In genomic region chr9:59458997-59459510, GRCm38 (mm10) we compare ENCODE assay signal across 10 mouse cellular contexts. TPM values are rescaled to one million over a fixed set of nuclear protein-coding genes. Genes with fewer than 3 reads are reported as not detected.
A peak's percentile ranks its signal among the peaks of the same experiment; 100 is the strongest.
DNase-seq lines count a peak whose midpoint lies in the region; ATAC-seq lines count a peak whose summit lies in the region.
"Had no signal": no experiment of that assay in that cellular context is flagged by ENCODE, and none has a peak within 500 bp of the region (broad histone marks: within the 10 kb centered on the region; RNA-seq: fewer than 3 reads in every experiment).

No protein-coding gene starts in this region.

- H3K36me3 ChIP-seq in kidney, embryonic 16.5 days (ENCODE audit: insufficient read depth, low read length): no peaks in the 10 kb centered on the region

- H3K27ac ChIP-seq in kidney, embryonic 16.5 days (ENCODE audit: low read length): no peak overlapping the region

- WGBS in kidney, embryonic 16.5 days: 61% methylated on average over 4 of the region's 4 CpGs

- H3K4me2 ChIP-seq in kidney, embryonic 16.5 days (replicated peaks; ENCODE audit: low read depth, low read length): no peak overlapping the region
- H3K4me2 ChIP-seq: lung, embryonic 14.5 days had no signal

- H3K9me3 ChIP-seq in kidney, embryonic 16.5 days (ENCODE audit: low read length): no peaks in the 10 kb centered on the region

- H3K4me3 ChIP-seq in kidney, embryonic 16.5 days (ENCODE audit: low read length): no peak overlapping the region

- no peak overlapping the region for H3K9ac ChIP-seq in kidney, embryonic 16.5 days (replicated peaks; ENCODE audit: low read length)
- H3K9ac ChIP-seq: lung, embryonic 14.5 days had no signal

- no peak for ATAC-seq in kidney, embryonic 16.5 days (ENCODE audit: low FRiP score, low TSS enrichment)
- no peak for ATAC-seq in erythroblast, adult 5-6 weeks (replicated peaks; ENCODE audit: low FRiP score, poor library complexity, severe bottlenecking)
- ATAC-seq: Patski had no signal

- H3K4me1 ChIP-seq in kidney, embryonic 16.5 days (ENCODE audit: insufficient read depth, low read length): peaks cover 6% of the 10 kb centered on the region; the same call in 1 of the 2 replicates

- H3K27me3 ChIP-seq in kidney, embryonic 16.5 days (ENCODE audit: insufficient read depth, low read length): no peaks in the 10 kb centered on the region
- H3K27me3 ChIP-seq: Patski had no signal

- peak; percentile 16 for DNase-seq in adrenal gland, adult 2 months
- no peak for DNase-seq in adrenal gland, adult 8-10 months
- DNase-seq in kidney, adult 11 months: peak; percentile 19
- DNase-seq in ovary, postnatal 36 days (ENCODE audit: low spot score): peak; percentile 3
- DNase-seq in ovary, adult 18-20 months (ENCODE audit: low spot score): no peak
- DNase-seq in mesoderm, embryonic 11.5 days (ENCODE audit: low read depth, low spot score): peak; percentile 12
- DNase-seq: lung, embryonic 14.5 days had no signal

RNA-seq across cellular contexts. Expression of gene Arih1, which starts 27.4 kb away (rescaled TPM):
- 100 to 1,000 TPM in 1 of 2 experiments, 10 to 100 TPM in 1; 99.3 to 152 TPM for total RNA-seq in adrenal gland, adult 2 months (2021)
- 10.2 and 13.6 TPM in 2 replicates for polyA plus RNA-seq in adrenal gland, adult 2 months (2012; rRNA removed)
- 100 to 1,000 TPM; 107 to 144 (median 120) TPM for total RNA-seq in adrenal gland, adult 8-10 months (2022)
- 12.4 and 13.6 TPM in 2 replicates for polyA plus RNA-seq in kidney, embryonic 16.5 days (2015; fragmentation: Nextera tagmentation; extraction: Ambion mirVana)
- 42.4 and 49.8 TPM in 2 replicates for total RNA-seq in erythroblast, adult 5-6 weeks (2015; ENCODE audit: low replicate concordance)
- 89.2 and 128 TPM in 2 replicates for total RNA-seq in erythroblast, adult 5-6 weeks (2017; ENCODE audit: low replicate concordance)

Comparison
In these comparisons a context has a peak if more than half of its experiments do, and no peak if none do; other contexts are left out.
1. DNase-seq: peak in adrenal gland, adult 2 months (single experiment), kidney, adult 11 months (single experiment), ovary, postnatal 36 days (single experiment) and mesoderm, embryonic 11.5 days (single experiment); none in adrenal gland, adult 8-10 months (single experiment) and ovary, adult 18-20 months (single experiment).